Mouse (Mus musculus) thymus, postnatal 10 days (tissue): ENCODE results near the gene Lrrc4b.

Experiments
- DNase-seq, 2 experiments: peaks; one replicate each; pipeline ENCODE4 v3.0.0; 2021; ENCODE audit warnings: low spot score in 2 of 2

Lrrc4b gene

DNA sequence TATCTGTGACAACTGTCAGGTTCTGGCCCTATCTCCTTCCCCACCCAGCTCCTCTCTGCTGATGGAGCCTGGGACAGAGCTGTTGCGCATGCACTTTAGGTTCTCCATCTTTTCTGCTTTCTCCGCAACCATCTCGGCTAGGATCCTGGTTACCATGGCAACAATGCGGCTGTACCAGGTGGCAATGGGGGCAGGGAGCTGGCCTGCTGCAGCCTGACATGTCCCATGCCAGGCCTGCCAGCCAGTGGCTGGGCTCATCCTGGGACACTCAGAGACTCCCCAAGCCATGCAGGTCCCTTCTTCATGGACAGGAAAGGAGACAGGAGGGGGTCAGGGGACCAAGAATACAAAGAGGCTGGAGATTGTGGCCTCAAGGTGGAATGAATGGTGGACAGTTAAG, 35.7 kb downstream of the Lrrc4b start:
- no peak for DNase-seq

DNA sequence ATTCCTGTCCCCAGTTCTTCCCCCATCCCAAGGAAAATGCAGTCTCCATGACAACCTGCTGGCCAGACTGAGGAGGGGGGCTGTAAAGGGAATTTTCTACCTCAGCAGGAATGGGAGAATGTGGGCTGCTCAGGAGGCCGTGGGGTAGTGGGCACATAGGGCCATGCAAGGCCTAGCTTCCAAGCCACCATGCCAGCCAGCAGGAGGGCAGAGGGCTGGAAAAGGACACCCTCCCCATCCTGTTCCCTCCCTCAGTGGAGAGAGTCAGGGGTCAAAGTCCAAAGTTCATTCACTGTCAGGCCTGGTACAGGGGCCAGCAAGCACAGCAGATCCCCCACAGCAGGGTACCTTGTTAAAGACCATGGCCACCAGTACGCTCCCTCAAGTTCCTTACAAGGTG, 36.3 kb downstream of the Lrrc4b start, which contains the start of gene Aspdh:
Gene Aspdh (plus strand): TSS at position 281 of the 400 bp plus-strand sequence.
- no peak for DNase-seq

DNA sequence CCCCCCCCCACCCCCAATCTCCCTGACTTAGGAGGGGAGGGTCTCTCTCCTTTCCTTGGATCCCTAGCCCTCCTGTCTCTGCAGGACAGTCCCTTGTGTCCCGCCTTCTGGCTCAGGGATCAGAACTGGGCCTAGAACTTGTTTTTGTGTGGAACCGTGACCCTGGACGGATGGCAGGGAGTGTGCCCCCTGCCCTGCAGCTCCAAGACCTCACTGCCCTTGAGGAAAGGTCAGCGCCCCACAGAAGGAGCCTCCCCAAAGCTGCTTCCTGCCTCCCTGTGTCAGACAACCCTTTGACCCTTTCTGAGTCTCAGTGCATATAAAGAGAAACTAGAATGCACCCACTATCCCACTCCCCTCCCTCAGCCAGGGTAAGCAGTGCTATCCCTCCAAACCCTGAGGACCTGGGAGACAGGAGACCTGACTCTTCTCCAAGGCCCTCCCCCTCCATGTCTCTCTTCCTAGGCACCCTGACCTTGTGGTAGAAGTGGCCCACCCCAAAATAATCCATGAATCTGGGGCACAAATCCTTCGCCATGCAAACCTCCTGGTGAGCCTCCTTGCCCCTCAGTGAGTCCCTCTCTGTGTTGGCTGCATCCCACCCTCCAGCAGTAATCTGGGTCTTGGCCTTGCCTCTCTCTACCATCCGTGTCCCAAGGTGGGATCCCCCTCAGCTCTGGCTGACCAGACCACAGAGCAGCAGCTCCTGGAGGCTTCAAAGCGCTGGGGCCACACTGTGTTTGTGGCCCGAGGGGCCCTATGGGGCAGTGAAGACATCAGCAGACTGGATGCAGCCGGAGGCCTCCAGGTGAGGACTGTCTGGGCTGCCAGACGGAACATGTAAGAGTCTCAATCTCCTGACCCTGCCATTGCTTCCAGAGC, 37.4 kb downstream of the Lrrc4b start:
- no peak for DNase-seq

DNA sequence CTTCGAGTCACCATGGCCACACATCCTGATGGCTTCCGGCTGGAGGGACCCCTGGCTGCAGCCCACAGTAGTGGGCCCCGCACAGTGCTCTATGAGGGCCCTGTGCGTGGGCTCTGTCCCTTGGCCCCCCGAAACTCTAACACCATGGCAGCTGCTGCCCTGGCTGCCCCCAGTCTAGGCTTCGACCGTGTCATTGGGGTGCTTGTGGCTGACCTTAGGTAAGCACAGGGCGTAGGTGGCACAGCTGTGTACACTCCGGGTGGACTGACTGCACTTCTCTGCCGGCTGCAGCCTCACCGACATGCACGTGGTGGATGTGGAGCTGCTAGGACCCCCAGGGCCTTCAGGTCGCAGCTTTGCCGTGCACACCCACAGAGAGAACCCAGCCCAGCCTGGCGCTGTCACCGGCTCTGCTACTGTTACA, 38.1 kb downstream of the Lrrc4b start:
- DNase-seq, result no peak

DNA sequence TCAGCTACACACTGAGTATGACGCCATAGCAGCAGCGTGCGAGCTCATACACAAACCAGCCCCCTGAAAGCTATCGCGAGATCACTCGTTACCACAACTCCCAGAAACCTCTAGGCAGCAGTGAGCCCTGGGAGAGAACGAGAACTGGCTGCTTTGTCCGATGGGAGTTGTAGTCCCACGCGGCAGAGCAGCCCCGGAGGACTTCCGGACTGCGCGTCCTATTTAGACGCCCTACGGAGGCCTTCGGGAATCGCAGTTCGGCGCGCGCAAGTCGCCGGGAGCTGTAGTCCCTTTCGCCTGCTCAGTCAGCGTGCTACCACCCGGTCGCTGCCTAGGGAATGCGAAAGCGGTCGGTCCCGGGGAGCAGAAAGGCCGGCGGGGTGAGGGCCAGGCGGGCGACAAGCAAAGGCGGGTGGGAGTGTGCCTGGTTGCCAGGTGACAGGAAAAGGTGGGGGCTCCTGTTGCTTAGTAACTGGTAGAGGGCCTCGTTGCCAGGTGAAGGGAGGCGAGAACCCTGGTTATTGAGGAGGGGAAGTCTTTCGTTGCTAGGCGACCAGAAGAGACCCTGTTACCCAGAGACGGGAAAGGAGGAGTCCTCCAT, 39.1 kb downstream of the Lrrc4b start, which contains the start of gene Josd2:
Gene Josd2 (plus strand): TSS at position 170 of the 601 bp plus-strand sequence.
- peak; percentile 85 to 88 for DNase-seq

DNA sequence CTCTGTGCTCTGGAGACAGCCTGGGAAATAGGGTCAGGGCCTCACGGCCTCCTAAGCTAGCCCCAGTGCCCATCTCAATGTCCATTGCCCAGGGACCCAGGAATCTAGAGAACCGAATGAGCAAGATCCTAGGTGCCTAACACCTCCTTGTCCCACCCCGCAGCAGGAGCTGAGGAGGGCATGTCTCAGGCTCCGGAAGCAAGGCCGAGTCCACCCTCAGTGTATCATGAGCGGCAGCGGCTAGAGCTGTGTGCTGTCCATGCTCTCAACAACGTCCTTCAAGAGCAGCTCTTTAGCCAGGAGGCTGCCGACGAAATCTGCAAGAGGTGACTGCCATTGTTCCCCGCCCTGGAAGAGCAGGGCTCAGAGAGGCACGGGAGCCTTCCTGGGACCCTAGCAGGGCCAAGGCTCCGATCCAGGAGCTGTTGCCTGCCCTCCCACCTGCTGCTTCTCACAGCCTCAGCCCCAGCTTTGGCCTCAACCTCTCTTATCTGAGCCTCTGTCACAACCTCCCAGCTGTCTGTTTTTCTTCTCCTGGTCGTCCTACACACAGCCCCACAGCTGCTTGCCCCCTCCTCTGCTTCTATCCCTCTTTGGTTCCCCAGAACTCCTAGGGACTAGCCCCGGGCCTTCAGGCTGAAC, 39.9 kb downstream of the Lrrc4b start:
- no peak for DNase-seq

DNA sequence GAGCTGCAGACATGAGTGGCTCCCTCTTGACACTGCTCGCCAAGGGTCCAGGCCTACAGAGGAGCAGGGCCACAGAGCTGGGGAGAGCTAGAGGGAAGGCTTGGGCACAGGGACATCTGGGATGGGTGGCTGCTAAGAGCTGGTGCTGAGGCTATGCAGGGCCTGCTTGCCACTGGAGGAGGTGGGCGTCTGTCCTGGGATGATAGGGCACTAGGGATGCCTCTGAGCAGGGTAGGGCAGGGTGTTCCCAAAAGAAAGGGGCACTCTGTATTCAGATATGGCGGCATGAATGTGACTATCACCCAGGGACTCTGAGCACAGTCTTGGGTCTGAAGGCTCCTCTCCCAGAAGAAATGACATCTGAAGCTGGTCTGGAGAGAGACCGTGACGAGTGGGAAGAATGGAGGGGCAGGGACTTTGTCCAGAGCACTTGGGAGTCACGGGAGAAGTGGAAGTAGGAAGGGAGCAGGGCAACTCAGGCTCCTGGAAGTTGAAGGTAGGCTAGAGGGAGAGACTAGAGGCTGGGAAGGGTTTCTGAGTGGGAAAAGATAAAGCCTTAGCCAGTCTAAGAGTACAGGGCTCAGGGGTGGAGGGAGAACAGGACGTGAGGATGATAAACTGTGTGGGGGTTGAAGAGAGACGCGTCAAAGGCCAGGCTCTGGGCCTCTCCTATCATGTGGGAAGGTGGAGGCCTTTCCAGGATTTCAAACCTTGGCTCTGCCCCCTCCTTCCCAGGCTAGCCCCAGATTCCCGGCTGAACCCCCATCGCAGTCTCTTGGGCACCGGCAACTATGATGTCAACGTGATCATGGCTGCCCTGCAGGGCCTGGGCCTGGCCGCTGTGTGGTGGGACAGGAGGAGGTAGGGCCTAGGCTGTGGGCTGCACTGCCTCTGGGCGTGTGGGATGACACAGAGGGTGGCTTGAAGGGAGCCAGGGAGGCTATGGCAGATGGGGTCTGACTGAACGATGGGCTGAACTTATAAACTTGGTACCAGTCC, 41.2 kb downstream of the Lrrc4b start:
- DNase-seq, result no peak

DNA sequence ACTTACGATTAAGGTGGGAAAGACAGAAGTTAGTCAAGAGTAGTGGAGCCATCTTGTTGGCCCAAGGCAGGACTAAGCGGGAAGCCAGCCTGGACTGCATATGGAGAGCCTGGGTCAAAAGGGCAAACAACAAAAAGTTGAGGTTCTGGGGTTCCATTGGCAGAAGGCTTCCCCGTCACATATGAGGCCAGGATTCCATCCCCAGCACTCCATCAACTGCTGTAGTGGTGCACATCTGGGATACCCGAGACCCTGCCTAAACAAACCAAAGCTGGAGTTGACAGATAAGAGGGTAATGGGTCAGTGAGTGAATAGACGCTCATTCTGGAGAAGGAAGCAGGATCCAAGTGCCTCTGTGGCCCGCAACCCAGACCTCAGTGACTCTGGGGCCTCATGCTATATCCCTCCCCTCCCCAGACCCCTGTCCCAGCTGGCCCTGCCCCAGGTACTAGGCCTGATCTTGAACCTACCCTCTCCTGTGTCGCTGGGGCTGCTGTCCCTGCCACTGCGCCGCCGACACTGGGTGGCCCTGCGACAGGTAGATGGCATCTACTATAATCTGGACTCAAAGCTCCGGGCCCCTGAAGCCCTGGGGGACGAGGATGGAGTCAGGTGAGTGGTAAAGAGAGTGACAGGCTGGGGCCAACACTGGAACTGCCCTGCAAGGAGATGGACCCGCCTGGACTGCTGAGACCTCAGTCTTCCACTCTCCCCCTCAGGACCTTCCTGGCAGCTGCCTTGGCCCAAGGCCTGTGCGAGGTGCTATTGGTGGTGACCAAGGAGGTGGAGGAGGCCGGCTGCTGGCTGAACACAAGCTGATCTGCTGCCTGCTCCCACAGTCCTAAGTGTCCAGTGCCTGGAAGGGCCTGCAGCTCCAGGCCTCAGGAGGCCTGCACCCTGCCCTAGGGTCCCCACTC, 42.1 kb downstream of the Lrrc4b start:
- no peak for DNase-seq

DNA sequence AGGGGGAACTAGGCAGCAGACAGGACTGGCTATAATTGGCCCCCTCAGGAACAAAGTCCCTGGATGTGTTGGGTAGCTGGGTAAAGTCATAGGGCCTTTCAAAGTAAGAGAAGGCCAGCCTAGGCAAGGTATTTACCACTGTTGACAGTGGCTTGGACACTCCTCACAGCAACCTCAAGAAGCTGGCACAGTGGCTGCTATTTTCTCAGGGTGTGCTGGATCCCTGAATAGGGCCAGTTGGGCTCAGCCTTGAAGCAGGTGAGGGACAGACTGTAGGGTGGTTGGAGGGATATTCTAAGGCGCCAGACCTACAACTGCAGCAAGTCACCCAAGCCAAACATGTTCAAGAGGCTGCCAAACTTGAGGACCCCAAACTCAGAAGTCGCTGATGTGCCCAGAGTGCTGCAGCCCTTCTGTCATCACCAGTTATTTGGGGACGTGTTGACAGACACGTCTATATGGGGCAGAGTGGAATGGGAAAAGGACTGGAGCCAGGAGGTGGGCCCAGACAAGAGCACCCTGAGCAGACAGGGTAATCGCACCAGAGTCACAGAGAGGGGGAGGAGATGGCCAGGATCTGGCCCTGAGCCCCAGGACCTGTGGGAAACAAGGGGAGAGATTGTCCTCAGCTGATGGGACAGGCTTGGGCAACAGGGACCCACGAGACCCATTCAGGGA, 43.2 kb downstream of the Lrrc4b start:
- DNase-seq, result no peak

DNA sequence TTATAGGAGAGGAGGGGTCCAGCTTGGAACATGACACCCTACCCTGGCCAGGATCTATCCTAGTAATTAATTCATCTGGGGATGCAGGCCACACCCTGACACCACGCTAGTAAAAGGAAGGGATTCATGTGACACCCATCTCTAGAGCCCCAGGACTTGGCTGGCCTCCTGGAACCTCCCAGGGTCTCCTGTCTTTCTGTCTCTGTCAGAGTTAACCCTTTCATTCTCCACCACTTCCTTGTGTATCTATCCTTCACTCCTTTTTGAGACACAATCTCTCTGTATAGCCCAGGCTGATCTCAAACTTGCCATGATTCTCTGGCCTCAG, 43.7 kb downstream of the Lrrc4b start:
- no peak for DNase-seq

DNA sequence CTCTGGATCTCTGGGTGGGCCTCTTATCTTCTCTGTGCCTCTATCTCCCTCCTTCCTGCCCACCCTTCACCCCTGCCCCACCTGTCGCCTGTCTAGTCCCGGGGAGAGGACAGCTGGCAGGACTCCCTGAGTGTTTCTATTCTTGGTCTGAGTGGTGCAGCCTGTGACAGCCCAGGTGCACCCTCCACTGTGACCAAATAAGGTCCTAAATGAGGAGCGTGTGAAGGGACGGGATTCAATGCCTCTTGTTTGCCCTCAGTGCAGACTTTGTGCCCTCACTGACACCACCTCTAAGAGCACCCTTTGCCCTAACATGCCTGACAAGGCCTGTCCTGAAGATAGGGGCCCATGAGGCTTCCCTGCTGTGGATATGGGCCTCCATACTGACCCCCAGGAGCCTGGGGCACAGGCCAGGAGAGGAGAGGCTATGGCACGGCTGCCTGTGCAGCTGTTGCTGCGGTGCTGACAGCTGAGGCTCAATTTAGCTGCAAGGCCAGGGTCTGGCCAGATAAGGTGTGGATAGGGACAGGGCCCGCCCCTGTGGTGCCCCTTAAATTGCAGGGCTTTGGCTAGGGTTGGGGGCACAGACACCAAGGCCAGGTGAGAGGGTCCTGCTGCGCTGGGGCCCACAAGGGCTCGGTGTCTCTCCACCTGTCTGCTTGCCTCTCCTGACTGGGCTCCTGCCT, 44.3 kb downstream of the Lrrc4b start:
- no peak for DNase-seq

DNA sequence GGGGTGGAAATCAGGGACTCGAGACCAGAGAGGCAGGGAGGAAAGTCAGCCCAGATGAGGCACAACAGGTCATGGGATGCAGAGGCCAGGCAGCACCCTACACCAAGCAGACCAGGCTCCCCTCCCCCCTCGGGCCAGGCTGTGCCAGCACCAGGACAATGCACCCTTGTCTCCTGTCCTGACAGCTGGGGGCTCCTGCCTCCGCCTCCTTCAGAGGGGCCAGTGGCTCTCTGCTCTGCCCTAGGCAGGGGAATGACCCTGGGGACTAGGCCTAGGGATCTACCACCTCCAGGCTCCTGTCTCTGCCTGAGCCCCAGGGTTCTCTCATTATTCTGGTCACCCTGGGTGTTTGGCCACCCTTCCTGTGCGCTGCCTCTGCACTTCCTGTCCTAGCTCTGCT, 45.6 kb downstream of the Lrrc4b start:
- DNase-seq, result no peak

DNA sequence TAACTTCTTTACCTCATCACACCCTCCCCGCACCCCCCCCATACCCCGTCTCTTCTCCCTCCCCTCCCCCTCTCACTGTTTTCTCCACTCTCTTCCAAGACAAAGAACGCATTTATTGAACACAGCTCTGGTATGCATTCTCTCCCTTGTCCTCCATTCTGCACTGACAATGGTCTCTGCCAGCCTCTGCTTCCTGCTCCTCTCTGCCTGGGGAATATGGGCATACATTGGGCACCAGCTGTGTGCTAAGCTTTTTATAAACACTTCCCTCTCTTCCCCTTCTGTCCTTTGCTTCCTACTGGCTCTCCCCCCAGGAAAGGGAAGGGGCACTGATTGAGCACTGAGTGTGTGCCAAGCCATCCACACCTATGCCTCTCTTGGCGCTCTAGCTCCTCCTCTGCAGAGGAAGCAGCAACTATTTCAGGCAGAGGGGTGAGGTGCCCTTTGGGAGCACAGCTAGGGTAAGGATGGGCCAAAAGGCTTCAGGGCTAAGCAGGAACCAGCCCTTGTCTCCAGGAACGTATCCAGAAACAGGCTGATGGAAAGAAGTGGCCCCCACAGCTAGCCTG, 46.3 kb downstream of the Lrrc4b start:
- no peak for DNase-seq

DNA sequence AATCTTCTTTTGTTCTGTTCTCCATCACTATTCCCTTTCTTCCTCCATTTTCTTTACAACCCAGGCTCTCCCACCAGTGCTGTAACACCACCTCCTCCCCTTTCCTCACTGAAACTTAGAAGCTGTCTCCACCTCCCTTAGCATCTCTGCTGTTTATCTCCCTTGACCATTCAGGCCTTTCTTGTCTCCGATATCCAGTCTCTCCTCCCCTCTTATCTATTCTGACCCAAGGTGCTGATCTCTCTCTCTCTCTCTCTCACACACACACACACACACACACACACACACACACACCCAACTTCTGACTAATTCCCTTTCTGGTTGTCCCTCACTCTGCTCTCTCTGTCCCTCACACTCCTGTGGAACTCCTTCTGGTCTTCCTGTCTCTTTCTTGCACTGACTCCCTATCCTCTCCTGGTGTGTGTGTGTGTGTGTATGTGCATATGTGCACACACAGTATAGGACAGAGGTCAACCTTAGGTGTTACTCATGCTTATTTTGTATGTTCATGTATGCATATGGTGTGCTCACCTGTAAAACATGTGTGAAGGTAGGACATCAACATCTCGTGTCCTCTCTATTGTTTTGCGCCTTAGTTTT, 54.1 kb downstream of the Lrrc4b start:
- no peak for DNase-seq

DNA sequence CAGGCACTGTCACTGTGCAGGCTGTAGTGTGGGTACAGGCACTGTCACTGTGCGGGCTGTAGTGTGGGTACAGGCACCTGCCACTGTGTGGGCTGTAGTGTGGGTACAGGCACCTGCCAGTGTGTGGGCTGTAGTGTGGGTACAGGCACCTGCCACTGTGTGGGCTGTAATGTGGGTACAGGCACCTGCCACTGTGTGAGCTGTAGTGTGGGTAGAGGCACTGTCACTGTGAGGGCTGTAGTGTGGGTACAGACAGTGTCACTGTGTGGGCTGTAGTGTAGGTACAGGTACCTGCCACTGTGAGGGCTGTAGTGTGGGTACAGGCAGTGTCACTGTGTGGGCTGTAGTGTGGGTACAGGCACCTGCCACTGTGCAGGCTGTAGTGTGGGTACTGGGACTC, 55.3 kb downstream of the Lrrc4b start:
- no peak for DNase-seq

DNA sequence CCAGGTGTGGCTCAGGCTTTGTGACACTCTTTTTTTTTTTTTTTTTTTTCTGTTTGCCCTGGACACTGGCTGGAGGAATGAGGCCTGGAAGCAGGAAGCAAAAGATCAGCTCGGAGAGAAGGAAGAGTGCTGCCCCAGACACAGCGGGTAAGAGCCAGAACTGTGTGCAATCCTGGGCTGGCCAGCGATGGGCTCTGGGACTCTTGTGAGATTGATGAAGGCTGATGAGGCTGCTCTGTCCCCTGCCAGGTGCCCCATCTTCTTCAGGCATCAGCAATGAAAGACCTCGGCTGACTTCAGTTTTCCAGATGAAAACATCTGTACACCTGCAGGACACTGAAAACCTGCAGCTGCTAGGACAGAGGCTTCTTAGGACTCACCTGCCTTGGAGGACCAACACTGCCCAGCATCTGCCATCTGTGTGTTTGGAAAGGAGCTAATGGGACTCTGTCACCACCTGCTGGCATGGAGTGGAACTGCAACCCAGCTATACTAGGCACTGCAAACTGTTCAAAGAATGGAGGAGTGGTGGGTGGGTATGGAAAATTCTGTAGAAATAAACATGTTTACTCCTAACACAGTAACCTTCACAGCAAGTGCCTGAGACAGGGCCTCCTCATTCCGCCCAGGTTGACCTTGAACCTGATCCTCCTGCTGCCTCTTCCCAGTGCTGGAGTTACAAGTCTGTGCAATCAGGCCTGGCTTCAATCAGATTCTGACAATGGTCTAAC, 56.2 kb downstream of the Lrrc4b start:
- DNase-seq, result peak in 1 of 2 experiments; percentile 74

DNA sequence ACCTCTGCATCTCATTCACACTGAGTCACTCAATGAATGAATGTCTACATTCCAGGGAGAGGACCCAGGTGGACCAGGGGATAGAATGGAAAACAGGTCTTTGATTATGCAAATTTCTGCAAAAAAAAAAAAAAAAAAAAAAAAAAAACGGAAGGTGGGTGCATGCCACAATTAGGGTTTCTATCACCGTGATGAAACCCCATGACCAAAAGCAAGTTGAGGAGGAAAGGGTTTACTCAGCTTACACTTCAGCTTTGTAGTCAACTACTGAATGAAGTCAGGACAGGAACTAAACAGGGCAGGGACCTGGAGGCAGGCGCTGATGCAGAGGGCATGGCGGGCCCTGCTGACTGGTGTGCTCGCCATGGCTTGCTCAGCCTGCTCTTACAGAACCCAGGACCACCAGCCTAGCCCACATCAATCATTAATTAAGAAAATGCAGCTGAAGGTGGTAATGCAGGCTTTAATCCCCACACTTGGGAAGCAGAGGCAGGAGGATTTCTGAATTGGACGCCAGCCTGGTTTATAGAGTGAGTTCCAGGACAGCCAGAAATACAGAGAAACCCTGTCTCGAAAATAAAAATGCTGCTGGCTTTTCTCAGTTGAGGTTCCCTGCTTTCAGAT, 56.9 kb downstream of the Lrrc4b start:
- DNase-seq, result no peak
